Mouse (Mus musculus) hindbrain, embryonic 10.5 days (tissue): ENCODE measurements around the gene Pnck. TPM values are rescaled to one million over a fixed set of nuclear protein-coding genes. Genes with fewer than 3 reads are reported as not detected.

Source experiments
- DNase-seq: peaks from one replicate; pipeline ENCODE4 v3.0.0-alpha.2; 2017; ENCODE audit warnings: low spot score
- H3K27ac ChIP-seq: fragments of 300-500 bp; sonication (generic); 2 replicates; pipeline ENCODE4 v1.5.1; 2016; ENCODE audit warnings: mild to moderate bottlenecking, moderate library complexity
- H3K27me3 ChIP-seq: fragments of 300-500 bp; sonication (generic); 2 replicates; pipeline ENCODE4 v1.6.1; 2016; ENCODE audit warnings: mild to moderate bottlenecking; ENCODE audit not compliant: poor library complexity, insufficient read depth, severe bottlenecking
- H3K36me3 ChIP-seq: fragments of 300-500 bp; sonication (generic); 2 replicates; pipeline ENCODE4 v1.6.1; 2016; ENCODE audit warnings: mild to moderate bottlenecking, moderate library complexity
- H3K4me1 ChIP-seq: fragments of 300-500 bp; sonication (generic); replicated peaks from 2 replicates; pipeline ENCODE4 v1.6.1; 2016; ENCODE audit warnings: mild to moderate bottlenecking
- H3K4me3 ChIP-seq: fragments of 300-500 bp; sonication (generic); 2 replicates; pipeline ENCODE4 v1.5.1; 2016; ENCODE audit warnings: mild to moderate bottlenecking, moderate library complexity
- H3K9me3 ChIP-seq: fragments of 300-500 bp; sonication (generic); 2 replicates; pipeline ENCODE4 v1.6.1; 2016; ENCODE audit warnings: mild to moderate bottlenecking, moderate library complexity
- WGBS: fragments of 180-500 bp; shearing (Covaris S2); methylation state at CpG from one replicate; pipeline ENCODE4 v1.1.7; 2016; 5-methylcytosine and 5-hydroxymethylcytosine counted together
- polyA plus RNA-seq: library from polyadenylated mRNA; unstranded; fragments of >200 nt; fragmentation: Nextera tagmentation; extraction: Ambion mirVana; gene quantifications from 2 replicates; pipeline ENCODE4 v1.2.1, GENCODE M21; 2016

Pnck gene
- polyA plus RNA-seq, 1 experiment from 2014 or later: 12.9 TPM

- H3K27ac ChIP-seq: no peak overlapping the region
- H3K9me3 ChIP-seq: 0 out of 2 replicates have a peak, but pooled peaks cover 3% of the 10 kb centered on the region
- no peak for DNase-seq
- no peak overlapping the region for H3K4me3 ChIP-seq
- H3K36me3 ChIP-seq: no peaks in the 10 kb centered on the region
- H3K4me1 ChIP-seq: peaks cover 21% of the 10 kb centered on the region; the same call in 1 of the 2 replicates
- H3K27me3 ChIP-seq: peaks cover 19% of the 10 kb centered on the region
Observed at GRCm38 (mm10) chrX:73663143-73663542, 3.2 kb upstream of the Pnck start.

GRCm38 (mm10) chrX:73660284-73660665 lies 358 bp upstream of the Pnck start:
- DNase-seq: no peak
- H3K9me3 ChIP-seq: 0 out of 2 replicates have a peak, but pooled peaks cover 3% of the 10 kb centered on the region
- WGBS: 69% methylated on average over 3 of the region's 3 CpGs
- H3K4me3 ChIP-seq: peak overlapping the region; percentile 61
- H3K27me3 ChIP-seq: peaks cover 22% of the 10 kb centered on the region
- no peaks in the 10 kb centered on the region for H3K36me3 ChIP-seq
- peak overlapping the region; percentile 83 for H3K27ac ChIP-seq
- peaks cover 21% of the 10 kb centered on the region; the same call in 1 of the 2 replicates for H3K4me1 ChIP-seq

- peak overlapping the region; percentile 83; the same call in 1 of the 2 replicates for H3K27ac ChIP-seq
- peaks cover 24% of the 10 kb centered on the region for H3K27me3 ChIP-seq
- DNase-seq: no peak
- 0 out of 2 replicates have a peak, but pooled peaks cover 3% of the 10 kb centered on the region for H3K9me3 ChIP-seq
- peak overlapping the region; percentile 61 for H3K4me3 ChIP-seq
- peaks cover 21% of the 10 kb centered on the region; the same call in 1 of the 2 replicates for H3K4me1 ChIP-seq
- WGBS: 63% methylated on average over 13 of the region's 13 CpGs
- no peaks in the 10 kb centered on the region for H3K36me3 ChIP-seq
Observed at GRCm38 (mm10) chrX:73658936-73659574, 862 bp downstream of the Pnck start.

- peaks cover 29% of the 10 kb centered on the region for H3K27me3 ChIP-seq
- 0 out of 2 replicates have a peak, but pooled peaks cover 3% of the 10 kb centered on the region for H3K9me3 ChIP-seq
- no peak overlapping the region for H3K27ac ChIP-seq
- H3K4me3 ChIP-seq: no peak overlapping the region
- 50% methylated on average over 7 of the region's 7 CpGs for WGBS
- no peak for DNase-seq
- no peaks in the 10 kb centered on the region for H3K36me3 ChIP-seq
- H3K4me1 ChIP-seq: peaks cover 21% of the 10 kb centered on the region; the same call in 1 of the 2 replicates
Observed at GRCm38 (mm10) chrX:73658391-73658790, 1.5 kb downstream of the Pnck start.

- DNase-seq: peak; percentile 26
- Histone ChIP-seq H3K4me3 (no peak overlapping the region), H3K4me1 (peaks cover 21% of the 10 kb centered on the region; the same call in 1 of the 2 replicates), H3K27me3 (peaks cover 25% of the 10 kb centered on the region), H3K36me3 (no peaks in the 10 kb centered on the region), H3K9me3 (0 out of 2 replicates have a peak, but pooled peaks cover 3% of the 10 kb centered on the region), H3K27ac (no peak overlapping the region)
- 75% methylated on average over 3 of the region's 3 CpGs for WGBS
Observed at GRCm38 (mm10) chrX:73655529-73655928, 4.4 kb downstream of the Pnck start.

GRCm38 (mm10) chrX:73654177-73654576 lies 5.7 kb downstream of the Pnck start:
- peaks cover 10% of the 10 kb centered on the region; the same call in 1 of the 2 replicates for H3K4me1 ChIP-seq
- H3K27ac ChIP-seq: no peak overlapping the region
- no peaks in the 10 kb centered on the region for H3K36me3 ChIP-seq
- peaks cover 17% of the 10 kb centered on the region for H3K27me3 ChIP-seq
- peak; percentile 70 for DNase-seq
- H3K9me3 ChIP-seq: no peaks in the 10 kb centered on the region
- no peak overlapping the region for H3K4me3 ChIP-seq
- 13% methylated on average over 6 of the region's 6 CpGs for WGBS

GRCm38 (mm10) chrX:73653392-73653791 lies 6.5 kb downstream of the Pnck start:
- no peaks in the 10 kb centered on the region for H3K9me3 ChIP-seq
- no peak for DNase-seq
- H3K4me1 ChIP-seq: peaks cover 2% of the 10 kb centered on the region; the same call in 1 of the 2 replicates
- no peaks in the 10 kb centered on the region for H3K36me3 ChIP-seq
- 86% methylated on average over 6 of the region's 6 CpGs for WGBS
- no peak overlapping the region for H3K27ac ChIP-seq
- H3K4me3 ChIP-seq: no peak overlapping the region
- peaks cover 14% of the 10 kb centered on the region for H3K27me3 ChIP-seq

- Histone ChIP-seq H3K27me3 (peaks cover 10% of the 10 kb centered on the region), H3K9me3 (no peaks in the 10 kb centered on the region), H3K4me3 (no peak overlapping the region), H3K36me3 (no peaks in the 10 kb centered on the region), H3K27ac (no peak overlapping the region), H3K4me1 (no peaks in the 10 kb centered on the region)
- 79% methylated on average over 3 of the region's 3 CpGs for WGBS
- DNase-seq: no peak
Observed at GRCm38 (mm10) chrX:73650869-73651268, 9.0 kb downstream of the Pnck start.

GRCm38 (mm10) chrX:73645121-73645520 lies 14.8 kb downstream of the Pnck start:
- peaks cover 34% of the 10 kb centered on the region for H3K27me3 ChIP-seq

GRCm38 (mm10) chrX:73639901-73640469 lies 19.9 kb downstream of the Pnck start:
- H3K27me3 ChIP-seq: peaks cover 85% of the 10 kb centered on the region
- WGBS: 15% methylated on average over 41 of the region's 41 CpGs
- H3K9me3 ChIP-seq: 0 out of 2 replicates have a peak, but pooled peaks cover 5% of the 10 kb centered on the region
- peak overlapping the region; percentile 51 for H3K4me3 ChIP-seq
- peak; percentile 34 for DNase-seq
- H3K27ac ChIP-seq: peak overlapping the region; percentile 67
- H3K4me1 ChIP-seq: peaks cover 23% of the 10 kb centered on the region
- no peaks in the 10 kb centered on the region for H3K36me3 ChIP-seq

More at GRCm38 (mm10) chrX:73645121-73645520, 14.8 kb downstream of the Pnck start:
- Histone ChIP-seq H3K36me3 (no peaks in the 10 kb centered on the region), H3K4me1 (peaks cover 3% of the 10 kb centered on the region; the same call in 1 of the 2 replicates), H3K4me3 (no peak overlapping the region), H3K27ac (no peak overlapping the region), H3K9me3 (no peaks in the 10 kb centered on the region)
- no peak for DNase-seq
- WGBS: 28% methylated on average over 4 of the region's 4 CpGs

- Histone ChIP-seq H3K4me3 (peak within 1 kb of the TSS; percentile 51), H3K27me3 (peaks cover 92% of the 10 kb centered on the region), H3K36me3 (no peaks in the 10 kb centered on the region), H3K4me1 (peaks cover 23% of the 10 kb centered on the region), H3K9me3 (0 out of 2 replicates have a peak, but pooled peaks cover 5% of the 10 kb centered on the region), H3K27ac (peak within 1 kb of the TSS; percentile 67)
- 19% methylated on average over 28 of the region's 28 CpGs for WGBS
- DNase-seq: peak; percentile 78
Observed at GRCm38 (mm10) chrX:73639255-73639675, 20.7 kb downstream of the Pnck start, which contains the start of gene Dusp9. Dusp9 (plus strand) TSS chrX:73639419.

- peaks cover 99% of the 10 kb centered on the region for H3K27me3 ChIP-seq
- peak; percentile 11 for DNase-seq
- peak overlapping the region; percentile 45 for H3K4me3 ChIP-seq
- peak overlapping the region; percentile 53; the same call in 1 of the 2 replicates for H3K27ac ChIP-seq
- peaks cover 23% of the 10 kb centered on the region for H3K4me1 ChIP-seq
- H3K9me3 ChIP-seq: 0 out of 2 replicates have a peak, but pooled peaks cover 5% of the 10 kb centered on the region
- H3K36me3 ChIP-seq: no peaks in the 10 kb centered on the region
- WGBS: 15% methylated on average over 19 of the region's 19 CpGs
Observed at GRCm38 (mm10) chrX:73637415-73637814, 22.5 kb downstream of the Pnck start.

GRCm38 (mm10) chrX:73635425-73635824 lies 24.5 kb downstream of the Pnck start:
- H3K27ac ChIP-seq: no peak overlapping the region
- H3K36me3 ChIP-seq: no peaks in the 10 kb centered on the region
- H3K4me1 ChIP-seq: peaks cover 23% of the 10 kb centered on the region
- DNase-seq: peak; percentile 12
- H3K4me3 ChIP-seq: peak overlapping the region; percentile 33
- peaks cover 92% of the 10 kb centered on the region for H3K27me3 ChIP-seq
- WGBS: 18% methylated on average over 19 of the region's 19 CpGs
- 0 out of 2 replicates have a peak, but pooled peaks cover 5% of the 10 kb centered on the region for H3K9me3 ChIP-seq
